Mouse (Mus musculus) regulatory T cell (primary cell): Measurements from ENCODE around the gene Mettl8.

Experiments used
- in situ Hi-C: fragments of 300-600 bp; cut with MboI, MseI; formaldehyde crosslinking; loops from one replicate; pipeline ENCODE4 v1.15.1; 2025; ENCODE audit warnings: high pct_unique_total_duplicates

The Mettl8 gene

DNA sequence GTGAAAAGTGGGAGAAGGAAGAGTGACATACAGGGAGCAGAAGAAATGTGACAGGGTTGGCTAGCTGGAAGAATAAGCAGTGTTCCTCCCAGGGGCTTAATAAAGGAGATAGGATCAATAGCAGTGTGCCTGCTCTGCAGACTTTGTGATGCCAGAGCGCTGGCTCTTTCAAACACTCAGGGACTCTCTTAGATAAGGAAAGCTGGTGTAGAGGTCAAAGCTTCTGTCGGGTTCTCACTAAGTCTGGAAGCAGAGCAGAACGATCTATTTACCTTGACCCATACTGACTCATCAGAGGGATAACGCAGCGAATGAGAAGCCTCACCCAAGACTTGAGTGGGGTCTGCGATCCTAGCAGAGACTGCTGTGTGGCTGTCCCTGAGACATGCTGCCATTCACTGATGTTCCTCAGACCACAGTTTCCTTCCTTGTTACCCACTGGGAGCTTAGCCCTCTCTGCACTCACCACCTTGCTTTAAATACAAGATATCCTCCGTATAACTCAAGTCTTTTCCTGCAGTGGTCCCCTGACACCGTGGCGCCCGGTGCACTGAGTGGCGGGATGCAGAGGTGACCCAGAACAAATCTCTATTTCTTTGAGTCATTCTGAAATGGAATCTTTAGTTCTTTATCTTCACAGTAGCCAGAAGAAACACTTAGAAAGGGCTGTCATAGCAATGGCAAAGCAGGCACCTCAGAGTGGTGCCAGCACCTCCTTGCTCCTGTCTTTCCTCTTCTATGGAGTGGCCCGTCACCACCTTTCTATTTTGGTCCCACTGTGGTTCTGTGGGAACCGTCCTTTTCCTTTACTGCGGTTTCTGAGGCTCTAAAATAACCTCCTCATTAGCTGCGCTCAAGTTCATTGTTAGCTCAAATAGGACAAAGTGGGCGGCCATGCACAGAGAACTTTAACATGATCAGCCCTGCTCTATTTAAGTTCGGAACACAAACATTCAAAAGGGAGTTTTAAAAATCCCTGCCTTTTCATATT lies 65.9 kb downstream of the Mettl8 start:
- in situ Hi-C loops, result loop anchor here (10.0 kb wide), 1 partner anchor 485 kb away; no protein-coding TSS in a partner anchor

DNA sequence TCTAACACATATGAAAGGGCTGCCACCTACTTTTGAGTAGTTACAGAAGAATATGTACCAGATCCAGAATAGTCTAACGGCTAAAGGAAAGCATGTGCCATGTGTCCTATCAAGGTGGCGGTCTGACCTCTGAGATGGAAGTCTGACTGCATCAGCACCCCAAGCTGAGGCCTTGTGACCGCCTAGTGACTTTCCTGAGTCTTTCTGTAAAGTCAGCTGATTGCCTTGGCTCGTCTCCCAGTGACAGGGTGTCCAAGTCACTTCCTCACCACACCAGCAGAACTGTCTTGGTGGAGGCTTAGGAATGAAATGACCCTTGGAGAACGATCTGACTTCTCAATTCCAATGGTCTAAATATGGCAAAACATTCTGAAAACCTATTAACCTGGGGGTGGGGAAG lies 77.1 kb downstream of the Mettl8 start:
- in situ Hi-C loops, result no loop called here

DNA sequence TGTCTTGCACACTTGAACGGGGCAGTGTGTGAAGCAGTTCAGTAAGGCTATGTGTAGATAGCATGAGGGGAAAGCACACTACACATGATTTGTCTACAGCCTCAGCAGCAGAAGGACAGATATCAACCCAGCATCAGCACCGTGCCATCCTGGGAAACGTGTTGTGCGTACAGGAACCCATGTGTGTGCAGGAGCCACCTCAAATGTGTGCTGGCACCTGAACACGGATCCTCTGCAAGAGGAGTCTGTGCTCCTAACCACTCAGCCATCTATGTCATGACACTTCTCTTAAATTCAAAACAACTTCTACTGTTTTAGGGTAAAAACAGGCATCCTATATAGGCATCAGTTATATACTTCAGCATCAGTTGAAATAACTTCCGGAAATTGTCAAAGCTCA lies 80.6 kb downstream of the Mettl8 start:
- in situ Hi-C loops, result loop anchor here (5.0 kb wide), 1 partner anchor 42 kb away; no protein-coding TSS in a partner anchor

DNA sequence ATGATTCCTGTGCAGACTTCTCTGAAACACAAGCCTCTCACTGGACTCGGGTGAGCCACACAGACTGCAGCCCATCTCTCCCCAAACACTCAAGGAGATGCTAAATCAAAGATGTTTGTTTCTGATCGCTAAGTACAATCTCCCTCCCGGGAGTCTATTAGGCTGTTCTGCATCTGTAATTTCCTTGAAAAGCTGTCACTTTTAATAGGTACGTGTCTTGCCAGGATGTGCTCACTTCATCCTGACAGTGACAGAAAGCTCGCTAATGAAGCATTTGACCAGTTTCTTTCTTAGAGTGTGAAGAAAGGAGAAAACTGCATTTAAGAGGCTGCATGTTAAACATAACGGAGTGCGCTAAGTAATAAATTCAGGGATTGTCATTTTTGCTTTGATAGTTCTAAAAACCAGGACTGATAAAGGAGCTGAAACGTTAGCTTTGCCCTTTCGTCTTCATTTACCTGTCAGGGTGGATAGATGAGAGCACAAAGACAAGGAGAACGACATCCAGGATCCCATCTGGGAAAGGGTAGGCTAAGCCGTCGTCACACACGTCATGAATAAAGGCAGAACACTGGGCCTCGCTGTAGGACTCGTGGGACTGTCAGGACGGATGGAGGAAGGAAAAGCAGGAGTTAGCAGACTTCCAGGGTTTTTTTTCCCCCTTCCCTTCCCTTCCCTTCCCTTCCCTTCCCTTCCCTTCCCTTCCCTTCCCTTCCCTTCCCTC lies 82.4 kb downstream of the Mettl8 start:
- in situ Hi-C loops, result loop anchor here (5.0 kb wide), 1 partner anchor 41 kb away; no protein-coding TSS in a partner anchor

DNA sequence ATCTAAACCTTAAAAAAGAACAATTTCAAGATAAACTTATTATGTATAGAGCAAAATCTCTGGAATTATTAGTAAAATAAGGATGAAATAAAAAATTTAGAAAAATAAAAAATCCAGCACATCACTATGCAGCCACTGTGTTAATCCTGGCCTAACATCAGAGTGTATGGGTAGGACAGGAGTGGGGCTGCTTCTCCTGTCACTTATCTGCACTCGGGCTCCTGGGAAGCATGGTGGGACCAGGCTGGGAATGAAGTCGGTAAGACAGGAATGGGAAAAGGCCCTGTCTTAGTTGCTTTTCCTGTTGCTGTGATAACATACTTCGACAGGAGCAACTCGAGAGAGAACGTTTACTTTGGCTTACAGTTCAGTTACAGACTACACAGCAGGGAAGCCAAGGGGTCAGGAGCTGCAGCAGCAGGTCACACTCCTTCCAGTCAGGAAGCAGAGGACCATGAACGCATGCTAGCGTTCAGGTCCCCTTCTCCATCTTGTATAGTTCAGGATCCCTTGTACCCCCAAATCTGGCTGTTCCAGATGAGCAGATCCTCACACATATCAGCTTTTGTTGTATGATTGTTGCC lies 85.1 kb downstream of the Mettl8 start:
- in situ Hi-C loops, result loop anchor here (5.0 kb wide), 1 partner anchor 38 kb away; no protein-coding TSS in a partner anchor

DNA sequence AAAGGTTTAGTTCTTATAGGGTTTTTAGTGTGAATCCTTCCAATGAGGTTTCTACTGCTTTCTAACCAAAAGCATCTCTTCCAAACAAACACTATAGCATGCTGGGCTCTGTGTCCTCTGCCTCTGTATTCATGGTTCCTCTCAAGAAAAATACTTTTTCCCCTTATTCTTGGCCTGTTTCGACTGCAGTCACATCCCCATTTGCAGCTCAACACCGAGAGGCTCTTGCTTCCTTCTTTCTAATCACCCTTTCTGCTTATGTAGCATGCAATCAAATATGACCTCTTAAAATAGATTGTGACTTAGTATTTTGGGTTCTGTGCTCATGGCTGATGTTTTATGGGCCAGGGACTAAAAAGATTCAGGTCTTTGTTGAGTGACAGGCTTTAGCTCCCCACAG lies 87.1 kb downstream of the Mettl8 start:
- in situ Hi-C loops, result no loop called here

DNA sequence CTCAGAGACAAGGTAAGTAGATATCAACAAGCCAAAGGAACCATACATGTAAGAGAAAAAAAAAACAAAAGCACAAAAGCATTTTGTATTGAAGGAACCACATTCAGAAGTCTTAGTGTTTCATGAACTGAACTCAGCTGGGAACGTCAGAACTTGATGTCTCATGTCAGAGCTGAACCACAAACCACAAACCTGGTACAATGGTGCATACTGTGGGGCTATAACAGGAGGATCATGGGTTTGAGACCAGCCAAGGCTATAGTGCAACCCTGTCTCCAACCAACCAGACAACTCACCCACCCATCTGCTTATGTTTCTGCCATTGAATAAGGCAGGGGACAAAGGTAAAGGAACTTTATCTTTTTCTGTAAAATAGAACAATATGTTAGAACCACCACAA lies 88.2 kb downstream of the Mettl8 start:
- in situ Hi-C loops, result no loop called here

DNA sequence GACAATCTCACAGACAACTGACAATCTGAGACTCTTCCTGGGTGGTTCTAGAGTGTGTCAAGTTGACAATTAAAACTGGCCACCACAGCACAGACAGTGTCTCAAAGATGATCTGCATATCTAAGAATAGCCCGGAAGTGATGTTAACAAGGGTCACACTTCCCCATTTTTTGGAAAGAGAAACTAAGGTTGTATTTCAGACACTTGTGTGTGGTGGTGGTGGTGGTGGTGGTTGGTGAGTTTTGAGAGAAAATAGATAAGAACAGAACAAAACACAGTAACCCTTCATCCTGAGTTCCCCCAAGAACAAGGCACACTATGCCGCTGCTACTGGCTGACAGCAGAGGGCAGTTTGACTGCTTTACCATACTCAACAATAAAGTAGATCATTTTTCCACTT lies 90.6 kb downstream of the Mettl8 start:
- in situ Hi-C loops, result no loop called here

DNA sequence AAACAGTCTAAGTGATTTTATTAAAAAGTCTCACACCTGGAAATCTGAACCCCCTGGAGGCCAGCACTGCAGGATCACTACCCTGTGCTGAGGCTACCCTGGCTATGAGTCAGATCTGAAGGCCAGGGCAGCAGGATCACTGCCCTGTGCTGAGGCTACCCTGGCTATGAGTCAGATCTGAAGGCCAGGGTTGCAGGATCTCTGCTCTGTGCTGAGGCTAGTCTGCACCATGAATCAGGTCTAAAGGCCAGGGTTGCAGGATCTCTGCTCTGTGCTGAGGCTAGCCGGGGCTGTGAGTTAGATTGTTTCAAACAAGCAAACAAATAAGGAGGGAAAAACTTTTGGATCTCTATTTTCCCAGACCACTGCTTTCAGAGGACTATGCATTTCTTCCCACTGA lies 92.5 kb downstream of the Mettl8 start:
- in situ Hi-C loops, result no loop called here

DNA sequence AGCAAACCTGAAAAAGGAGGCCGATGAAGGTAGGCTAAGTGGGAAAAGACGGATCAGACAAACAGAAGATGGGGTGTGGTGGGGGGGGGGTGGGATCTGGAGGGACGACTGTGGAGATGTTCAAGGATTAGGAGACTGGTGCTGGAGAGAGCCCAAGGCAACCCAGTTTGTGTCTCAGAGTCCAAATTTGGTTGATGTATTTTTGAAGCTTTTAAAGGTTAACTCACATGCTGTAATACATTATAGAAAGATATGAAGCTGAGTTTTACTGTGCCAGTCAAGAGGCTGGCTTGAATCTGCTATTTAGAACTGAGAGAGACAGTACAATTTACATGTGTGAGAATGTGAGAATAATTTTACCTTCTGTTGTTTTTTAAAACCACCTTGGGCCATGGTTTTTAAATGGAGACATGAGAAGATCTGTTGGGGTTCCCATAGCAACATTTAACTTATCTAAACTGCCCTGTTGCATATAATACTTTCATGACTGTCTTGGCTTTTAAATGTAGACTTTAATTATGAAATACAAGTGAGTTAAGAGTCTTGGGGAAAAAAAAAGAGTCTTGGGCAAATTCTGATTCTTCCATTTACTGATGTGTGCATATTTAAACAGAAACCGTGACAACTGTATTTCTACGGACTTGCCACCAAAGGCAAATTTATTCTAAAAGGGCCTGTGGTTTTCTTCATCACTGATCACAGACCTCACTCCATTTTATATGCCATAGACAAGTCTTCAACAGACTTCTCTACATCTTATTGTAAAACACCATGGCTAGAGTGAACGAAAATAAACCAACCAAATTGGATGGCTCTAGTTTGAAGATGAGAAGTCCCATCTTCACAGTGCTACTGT lies 94.1 kb downstream of the Mettl8 start:
- in situ Hi-C loops, result no loop called here

DNA sequence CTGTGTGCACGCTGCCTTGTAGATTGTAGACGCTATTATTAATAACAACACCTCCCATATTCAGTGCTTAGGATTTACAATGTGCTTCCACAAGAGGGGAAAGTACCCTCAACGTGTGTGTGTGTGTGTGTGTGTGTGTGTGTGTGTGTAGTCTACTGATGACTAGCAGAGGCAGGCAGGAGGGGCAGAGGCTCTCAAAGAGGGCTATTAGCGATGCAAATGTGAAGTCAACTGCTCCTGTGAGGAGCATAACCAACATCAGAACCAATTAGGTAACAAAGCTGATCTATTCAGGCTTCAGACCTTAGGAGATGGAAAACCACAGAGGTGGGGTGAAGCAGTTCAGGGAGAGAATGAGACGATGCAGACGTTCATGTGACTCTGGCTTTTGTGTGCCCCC lies 95.3 kb downstream of the Mettl8 start:
- in situ Hi-C loops, result no loop called here

DNA sequence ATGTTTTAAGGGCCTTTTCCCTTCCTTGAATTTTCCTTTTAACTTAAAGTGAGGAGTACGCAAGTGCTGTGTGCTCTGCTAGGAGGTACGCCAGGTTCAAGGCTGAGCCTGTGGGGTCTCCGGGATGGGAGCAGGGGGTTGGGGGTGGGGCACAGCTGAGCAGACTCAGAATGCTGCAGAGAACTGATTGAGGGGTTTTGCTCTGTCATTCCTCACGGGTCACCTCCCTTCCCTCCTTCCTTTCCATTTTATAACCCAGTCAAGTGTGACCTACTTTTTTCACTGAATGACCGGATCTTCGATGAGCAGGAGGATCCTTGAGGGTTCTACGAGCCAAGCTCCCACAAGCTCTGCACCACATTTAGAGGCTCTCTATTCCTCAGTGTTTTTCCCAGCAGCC lies 96.0 kb downstream of the Mettl8 start:
- in situ Hi-C loops, result no loop called here

DNA sequence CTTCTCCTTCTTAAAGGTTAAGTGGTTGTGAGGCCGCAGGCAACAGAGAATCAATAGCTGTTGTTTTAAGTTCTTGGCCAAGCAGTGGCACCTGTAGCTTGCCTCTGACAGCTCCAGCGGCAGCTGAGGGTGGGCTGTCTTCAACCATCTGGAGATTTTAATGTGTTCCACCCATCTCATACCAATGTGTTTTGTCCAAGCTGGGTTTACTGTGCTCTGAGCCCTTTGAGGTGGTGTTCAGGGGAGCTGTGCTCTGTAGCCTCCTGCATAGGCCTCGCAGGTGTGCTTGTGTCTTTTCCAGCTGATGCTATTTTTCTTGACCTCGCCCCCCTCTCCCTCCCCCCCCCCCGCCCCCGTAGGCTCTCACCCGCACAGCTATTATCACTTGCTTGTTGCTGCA lies 96.8 kb downstream of the Mettl8 start:
- in situ Hi-C loops, result no loop called here

DNA sequence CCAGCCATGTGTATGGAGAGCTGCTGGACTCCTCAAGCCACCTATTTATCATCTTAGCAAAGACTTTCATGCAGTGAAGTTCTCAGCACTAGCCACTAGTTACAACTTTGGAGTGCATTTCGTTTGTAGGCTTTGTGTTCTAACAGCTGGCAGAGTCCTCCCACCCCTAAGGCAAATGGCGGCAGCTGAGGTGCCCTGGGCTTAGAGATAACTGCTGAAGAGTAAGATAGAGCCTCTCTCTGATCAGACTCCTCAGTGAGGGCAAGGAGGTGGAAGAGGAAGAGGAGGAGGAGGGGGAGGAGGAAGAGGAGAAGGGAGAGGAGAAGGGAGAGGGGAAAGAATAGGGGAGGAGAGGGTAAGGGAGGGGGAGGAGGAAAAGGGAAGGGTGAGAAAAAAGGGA lies 101.8 kb downstream of the Mettl8 start:
- in situ Hi-C loops, result no loop called here

DNA sequence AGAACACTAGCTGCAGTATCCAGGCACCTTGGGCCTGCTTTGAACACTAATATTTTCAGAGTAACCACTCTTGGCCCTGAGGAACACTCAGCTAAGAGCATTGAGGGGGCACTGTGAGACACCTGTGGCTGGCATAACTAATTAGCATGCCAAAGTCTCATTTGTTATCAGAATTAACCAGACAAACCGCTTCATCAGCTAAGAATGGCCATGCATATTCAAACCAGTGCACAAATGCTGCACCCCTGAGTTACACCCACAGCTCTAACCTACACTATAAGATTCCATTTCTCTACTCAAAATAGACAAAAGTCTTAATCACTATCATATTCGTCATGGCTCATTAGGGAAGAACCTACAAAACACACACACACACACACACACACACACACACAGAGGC lies 103.4 kb downstream of the Mettl8 start:
- in situ Hi-C loops, result no loop called here

DNA sequence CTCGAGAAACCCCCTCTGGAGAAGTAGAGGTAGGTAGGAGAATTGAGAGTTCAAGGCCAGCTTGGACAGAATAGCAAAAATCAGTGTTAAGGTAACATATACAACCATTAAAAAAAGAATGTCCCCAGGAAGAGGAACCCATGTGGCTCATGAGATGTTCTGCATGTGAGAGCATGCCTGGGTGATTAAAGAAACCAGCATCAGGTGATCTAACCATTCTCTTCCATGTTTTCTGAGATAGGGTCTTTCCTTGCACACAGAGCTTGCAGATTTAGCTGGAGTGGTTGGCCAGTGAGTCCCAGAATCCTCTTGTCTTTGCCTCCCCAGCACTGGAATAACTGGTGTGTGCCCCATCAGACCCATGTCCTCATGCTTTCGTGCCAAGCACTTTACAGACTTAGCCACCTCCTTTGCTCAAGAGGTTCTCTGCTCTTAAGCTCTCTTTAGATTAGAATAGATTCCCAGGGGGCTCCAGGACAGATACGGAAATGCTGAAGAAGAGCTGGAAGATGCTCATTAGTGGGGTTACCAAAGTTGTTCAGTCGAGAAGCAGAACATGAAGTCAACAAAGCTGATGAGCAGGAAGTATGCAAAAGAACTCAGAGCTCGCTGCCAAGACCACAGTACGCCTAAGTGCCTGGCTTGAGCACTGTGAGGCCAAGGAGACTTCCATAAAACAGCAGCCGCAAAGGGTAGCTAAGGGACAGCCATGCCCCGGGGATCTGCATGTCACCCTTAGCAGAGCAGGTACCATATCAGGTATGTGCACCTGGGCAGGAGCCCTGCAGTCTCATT lies 110.7 kb downstream of the Mettl8 start:
- in situ Hi-C loops, result no loop called here

DNA sequence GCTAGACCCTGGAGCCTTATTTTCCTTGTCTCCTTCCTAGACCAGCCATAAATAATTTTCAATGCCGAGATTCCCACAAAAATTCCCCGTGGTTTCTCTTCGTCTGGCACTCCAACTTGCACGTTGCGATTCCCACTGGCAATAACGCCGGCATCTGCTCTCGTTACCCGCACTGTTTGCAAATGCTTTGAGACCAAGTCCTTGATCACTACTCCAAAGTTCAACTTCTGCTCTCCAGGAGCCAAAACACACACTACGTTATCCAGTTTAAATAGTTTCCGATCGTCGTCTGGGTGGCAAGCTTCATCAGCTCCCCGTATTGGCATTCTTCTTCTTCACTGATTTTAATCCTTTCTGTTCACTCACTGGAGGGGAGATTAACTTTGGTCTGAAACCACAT lies 114.6 kb downstream of the Mettl8 start:
- in situ Hi-C loops, result no loop called here

DNA sequence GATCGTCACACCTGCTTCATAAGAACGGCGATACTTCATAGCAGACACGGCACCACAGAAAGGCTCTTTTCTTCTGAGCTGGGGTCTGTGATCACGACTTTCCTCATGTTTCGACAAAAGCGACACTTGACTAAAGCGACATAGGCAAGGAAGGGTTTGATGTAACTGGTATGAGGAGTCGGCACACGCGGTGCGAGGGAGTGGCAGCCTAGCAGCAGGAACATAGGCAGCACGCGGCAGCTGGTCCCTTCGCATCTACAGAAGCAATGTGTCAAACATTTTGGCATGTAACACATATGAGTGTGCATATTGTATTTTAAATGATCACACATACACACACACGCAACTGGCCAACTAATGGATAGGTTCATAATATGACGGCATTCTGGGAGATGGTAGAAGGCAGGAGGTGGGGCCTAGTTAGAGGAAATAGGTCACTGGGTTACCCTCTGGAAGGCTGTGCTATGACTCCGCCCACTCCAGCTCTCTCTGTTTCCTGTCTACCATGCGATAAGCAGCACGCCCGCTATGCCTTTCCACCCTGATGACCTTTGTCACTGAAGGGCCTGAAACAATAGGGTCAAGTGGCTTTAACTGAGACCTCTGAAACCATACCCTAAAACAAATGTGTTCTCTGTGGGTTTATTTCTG lies 116.4 kb downstream of the Mettl8 start:
- in situ Hi-C loops, result no loop called here

DNA sequence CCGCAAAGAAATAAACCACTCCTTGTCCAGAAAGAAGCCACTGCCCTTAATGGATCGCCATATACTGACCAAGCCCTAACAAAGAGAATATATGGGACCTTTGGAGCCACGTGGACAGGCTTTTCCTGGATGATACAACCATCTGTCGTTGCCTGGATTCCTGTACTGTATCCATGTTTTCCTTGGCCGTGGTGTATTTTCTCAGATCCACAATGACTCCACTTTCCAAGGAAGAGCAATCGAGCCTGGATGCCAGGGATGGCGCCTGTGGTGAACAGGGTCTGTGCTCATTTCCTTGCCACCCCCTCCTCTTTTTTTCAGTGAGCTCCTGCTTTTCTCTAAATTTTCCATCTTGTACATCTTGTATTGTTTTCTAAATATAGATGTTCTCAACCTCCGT lies 120.6 kb downstream of the Mettl8 start:
- in situ Hi-C loops, result loop anchor here (5.0 kb wide), 1 partner anchor 38 kb away; no protein-coding TSS in a partner anchor

DNA sequence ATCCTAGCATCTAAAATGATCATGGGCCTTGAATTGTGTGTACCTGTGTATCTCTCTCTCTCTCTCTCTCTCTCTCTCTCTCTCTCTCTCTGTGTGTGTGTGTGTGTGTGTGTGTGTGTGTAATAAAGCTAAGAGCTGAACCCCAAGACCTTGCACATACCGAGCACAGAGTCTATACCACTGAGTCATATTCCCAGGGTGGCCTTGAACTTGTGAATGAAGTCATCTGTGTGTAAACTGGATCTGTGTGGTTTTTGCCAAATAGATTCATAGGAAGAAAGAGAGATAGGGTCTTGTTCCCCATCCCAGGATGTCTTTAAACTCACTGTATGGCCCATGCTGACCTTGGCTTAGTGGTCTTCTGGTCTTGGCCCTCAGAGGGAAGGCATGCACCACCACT lies 121.9 kb downstream of the Mettl8 start:
- in situ Hi-C loops, result loop anchor here (5.0 kb wide), 1 partner anchor 39 kb away; no protein-coding TSS in a partner anchor
